ENCODE assay signal across 8 mouse cellular contexts in genomic region chr11:31370436-31371230, GRCm38 (mm10). TPM values are rescaled to one million over a fixed set of nuclear protein-coding genes. Genes with fewer than 3 reads are reported as not detected.
DNase-seq lines count a peak whose midpoint lies in the region; ATAC-seq and TF ChIP-seq lines count a peak whose summit lies in the region.

No protein-coding gene starts in this region.

- H3K27me3 ChIP-seq in forebrain, embryonic 13.5 days: peaks cover 33% of the 10 kb centered on the region
- peaks cover 74% of the 10 kb centered on the region for H3K27me3 ChIP-seq in limb, embryonic 12.5 days
- H3K27me3 ChIP-seq in small intestine, adult 2 months (ENCODE audit: control insufficient read depth, insufficient read depth, low read length): peaks cover 29% of the 10 kb centered on the region; the same call in 1 of the 2 replicates

- no peak for DNase-seq in left cerebral cortex, adult 2 months (ENCODE audit: extremely low spot score in 1 of 2, low spot score in 2 of 2)
- DNase-seq in left cerebral cortex, postnatal 36 days (ENCODE audit: low spot score in 2 of 2): no peak
- DNase-seq in right cerebral cortex, adult 18-20 months: no peak
- no peak for DNase-seq in lung, postnatal 25 days (ENCODE audit: low spot score)
- no peak for DNase-seq in frontal cortex, postnatal 36 days (ENCODE audit: low spot score in 2 of 2)

- H3K27ac ChIP-seq in left cerebral cortex, adult 2 months: no peak overlapping the region
- no peak overlapping the region for H3K27ac ChIP-seq in forebrain, embryonic 13.5 days
- H3K27ac ChIP-seq in limb, embryonic 12.5 days: no peak overlapping the region
- H3K27ac ChIP-seq in small intestine, adult 2 months (ENCODE audit: insufficient read depth, low read depth, low read length): no peak overlapping the region; the same call in 1 of the 2 replicates

- ATAC-seq in forebrain, embryonic 13.5 days: peak; percentile 23; the same call in 1 of the 2 replicates
- peak; percentile 3; the same call in 1 of the 2 replicates for ATAC-seq in limb, embryonic 12.5 days (ENCODE audit: insufficient number of reproducible peaks, insufficient read depth, low FRiP score, low TSS enrichment, low read depth)

- peaks cover 20% of the 10 kb centered on the region for H3K4me1 ChIP-seq in forebrain, embryonic 13.5 days
- H3K4me1 ChIP-seq in limb, embryonic 12.5 days (replicated peaks): peaks cover 27% of the 10 kb centered on the region
- peaks cover 4% of the 10 kb centered on the region; the same call in 1 of the 2 replicates for H3K4me1 ChIP-seq in small intestine, adult 2 months (ENCODE audit: control insufficient read depth, insufficient read depth, insufficient read length, low read length)

- H3K9me3 ChIP-seq in forebrain, embryonic 13.5 days (replicated peaks): no peaks in the 10 kb centered on the region
- H3K9me3 ChIP-seq in limb, embryonic 12.5 days: no peaks in the 10 kb centered on the region

- peak overlapping the region; percentile 99 for H3K4me2 ChIP-seq in forebrain, embryonic 13.5 days
- H3K4me2 ChIP-seq in limb, embryonic 12.5 days: peak overlapping the region; percentile 98

- no peak overlapping the region; the same call in 1 of the 2 replicates for H3K9ac ChIP-seq in forebrain, embryonic 13.5 days
- peak overlapping the region; percentile 53; the same call in 1 of the 2 replicates for H3K9ac ChIP-seq in limb, embryonic 12.5 days (replicated peaks)

- no peak for TF ChIP-seq POLR2A in small intestine, adult 2 months (IDR thresholded peaks at IDR 0.05; ENCODE audit: low read depth, low read length)

- H3K4me3 ChIP-seq in left cerebral cortex, adult 2 months: peak overlapping the region; percentile 16
- peak overlapping the region; percentile 60 for H3K4me3 ChIP-seq in forebrain, embryonic 13.5 days
- peak overlapping the region; percentile 55 for H3K4me3 ChIP-seq in limb, embryonic 12.5 days (replicated peaks)
- peak overlapping the region; percentile 54 for H3K4me3 ChIP-seq in small intestine, adult 2 months (ENCODE audit: low read depth, low read length)

- H3K36me3 ChIP-seq in forebrain, embryonic 13.5 days (ENCODE audit: poor library complexity, severe bottlenecking): no peaks in the 10 kb centered on the region
- no peaks in the 10 kb centered on the region for H3K36me3 ChIP-seq in limb, embryonic 12.5 days
- H3K36me3 ChIP-seq in small intestine, adult 2 months (ENCODE audit: control insufficient read depth, insufficient read depth, low read length): no peaks in the 10 kb centered on the region

- intact Hi-C loops in left cerebral cortex, adult 2 months (cut with DNase I): loop anchor here (5.0 kb wide), 2 partner anchors 123 to 237 kb away; no protein-coding TSS in a partner anchor
- intact Hi-C loops in left cerebral cortex, postnatal 36 days (cut with DNase I): loop anchor here (5.0 kb wide), 1 partner anchor 123 kb away; no protein-coding TSS in a partner anchor

- no peak for TF ChIP-seq CTCF in left cerebral cortex, adult 2 months (IDR thresholded peaks at IDR 0.05)
- no peak for TF ChIP-seq CTCF in small intestine, adult 2 months (IDR thresholded peaks at IDR 0.05; ENCODE audit: extremely low read depth, insufficient read length, insufficient replicate concordance, low read depth, low read length)

- 2% methylated on average over 24 of the region's 24 CpGs for WGBS in forebrain, embryonic 13.5 days
- 2% methylated on average over 18 of the region's 24 CpGs for WGBS in limb, embryonic 12.5 days
- WGBS in small intestine, adult 2 months: 5% methylated on average over 24 of the region's 24 CpGs

RNA-seq across cellular contexts. Expression of gene Stc2, which starts 0.8 kb away (rescaled TPM):
- total RNA-seq in left cerebral cortex, adult 2 months (2021): 1 to 10 TPM; 1.2 to 2.0 TPM
- 1 to 10 TPM; 1.1 to 2.3 TPM for total RNA-seq in left cerebral cortex, postnatal 36 days (2021)
- polyA plus RNA-seq in forebrain, embryonic 13.5 days (2015; fragmentation: Nextera tagmentation; extraction: Ambion mirVana): 0.88 and 1.4 TPM in 2 replicates
- polyA plus RNA-seq in limb, embryonic 12.5 days (2016; fragmentation: Nextera tagmentation; extraction: Ambion mirVana): 1.3 and 1.8 TPM in 2 replicates
- 1.4 and 1.9 TPM in 2 replicates for polyA plus RNA-seq in small intestine, adult 2 months (2012; rRNA removed)
